Mouse (Mus musculus): ENCODE results near the gene Acads. TPM values are rescaled to one million over a fixed set of nuclear protein-coding genes. Genes with fewer than 3 reads are reported as not detected.
A peak's percentile ranks its signal among the peaks of the same experiment; 100 is the strongest.
"Not testable (repeated sequence)": the region's sequence is repeated elsewhere in the genome, so short reads cannot be mapped to it uniquely, and the experiment has no call there.

Acads gene
- polyA plus RNA-seq, 1 experiment = 119 TPM

- 91% methylated on average over 22 of the region's 22 CpGs for WGBS
- DNase-seq (ENCODE audit: low read depth, low spot score) = no peak
These were observed 8.5 kb upstream of the Acads start for GRCm38 (mm10) chr5:115127421-115128179.

GRCm38 (mm10) chr5:115126578-115127312 is 7.6 kb upstream of the Acads start:
- 93% methylated on average over 28 of the region's 28 CpGs for WGBS
- DNase-seq (ENCODE audit: low read depth, low spot score) = no peak

- 25% methylated on average over 24 of the region's 24 CpGs for WGBS
These were observed 6.2 kb upstream of the Acads start for GRCm38 (mm10) chr5:115125211-115125871.

GRCm38 (mm10) chr5:115124690-115125089 is 5.5 kb upstream of the Acads start:
- DNase-seq (ENCODE audit: low read depth, low spot score) = no peak
- WGBS = 92% methylated on average over 6 of the region's 6 CpGs

More at GRCm38 (mm10) chr5:115125211-115125871, 6.2 kb upstream of the Acads start:
- no peak for DNase-seq (ENCODE audit: low read depth, low spot score)

DNA sequence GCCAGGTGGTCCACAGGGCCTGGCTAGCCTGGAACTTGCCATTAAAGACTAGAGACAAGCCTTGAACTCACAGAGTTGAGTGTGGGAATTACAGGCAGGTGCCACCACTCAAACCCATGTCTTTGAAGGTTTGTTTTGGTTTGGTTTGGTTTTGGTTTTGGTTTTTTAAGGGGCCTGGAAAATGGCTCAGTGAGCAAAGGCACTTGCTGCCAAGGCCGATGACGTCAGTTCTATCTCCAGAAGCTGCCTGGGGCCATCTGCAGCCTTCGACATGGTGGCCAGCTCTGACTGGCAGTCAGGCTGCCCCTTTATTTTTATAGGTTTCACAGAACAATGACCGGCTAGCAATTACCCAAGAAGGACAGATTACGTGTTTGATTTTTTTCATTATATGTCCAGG is 1.8 kb upstream of the Acads start:
- 79% methylated on average over 5 of the region's 5 CpGs for WGBS
- DNase-seq (ENCODE audit: low read depth, low spot score) = no peak

- 76% methylated on average over 13 of the region's 13 CpGs for WGBS
- DNase-seq (ENCODE audit: low read depth, low spot score) = no peak
These were observed 1.7 kb downstream of the Acads start for GRCm38 (mm10) chr5:115117467-115117866.

GRCm38 (mm10) chr5:115116426-115116825 is 2.7 kb downstream of the Acads start:
- no peak for DNase-seq (ENCODE audit: low read depth, low spot score)
- 90% methylated on average over 3 of the region's 3 CpGs for WGBS

GRCm38 (mm10) chr5:115114501-115114900 is 4.6 kb downstream of the Acads start:
- DNase-seq (ENCODE audit: low read depth, low spot score) = peak; percentile 68
- WGBS = 55% methylated on average over 8 of the region's 8 CpGs

- WGBS = 97% methylated on average over 12 of the region's 12 CpGs
These were observed 5.9 kb downstream of the Acads start for GRCm38 (mm10) chr5:115113244-115113643.

DNA sequence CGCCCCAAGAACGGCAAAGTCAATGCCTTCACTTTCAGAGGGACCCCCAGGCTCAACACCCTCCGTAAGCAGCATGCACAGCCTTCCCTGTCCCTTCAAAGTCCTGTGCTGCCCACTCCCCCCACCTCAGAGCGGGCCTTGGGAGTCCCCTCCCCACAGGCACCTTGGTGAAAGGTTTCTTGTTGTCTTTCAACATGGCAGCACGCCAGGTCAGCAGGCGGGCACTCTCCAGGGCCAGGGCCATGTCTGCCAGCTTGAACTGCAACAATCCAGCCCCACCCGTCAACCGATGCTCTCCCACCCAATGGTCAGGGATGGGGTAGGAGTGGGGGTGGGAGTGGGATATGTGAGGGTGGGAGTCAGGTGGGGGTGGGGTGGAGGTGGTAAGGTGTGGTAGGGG is 8.0 kb downstream of the Acads start:
- DNase-seq (ENCODE audit: low read depth, low spot score) = no peak
- 71% methylated on average over 8 of the region's 8 CpGs for WGBS

More at GRCm38 (mm10) chr5:115113244-115113643, 5.9 kb downstream of the Acads start:
- DNase-seq (ENCODE audit: low read depth, low spot score) = no peak

DNA sequence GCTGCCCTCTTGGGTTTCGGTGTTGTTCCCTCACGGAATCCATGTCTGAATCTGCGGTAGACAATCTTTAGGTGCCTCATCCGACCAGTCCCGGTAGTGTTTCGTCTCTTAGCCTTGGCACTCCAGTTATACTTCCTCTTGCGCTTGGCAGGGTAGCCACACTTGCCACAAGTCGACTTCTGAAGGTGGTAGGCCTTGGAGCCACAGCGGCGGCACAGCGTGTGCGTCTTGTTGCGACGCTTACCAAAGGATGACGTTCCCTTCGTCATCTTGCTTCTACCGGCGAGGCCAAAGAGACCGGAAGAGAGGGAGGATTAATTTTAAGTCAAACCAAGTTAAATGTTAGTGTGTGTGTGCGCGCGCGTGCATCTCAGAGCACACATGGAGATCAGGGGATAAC is 15.9 kb downstream of the Acads start:
- WGBS = 95% methylated on average over 23 of the region's 23 CpGs
- DNase-seq (ENCODE audit: low read depth, low spot score) = not testable (repeated sequence)

DNA sequence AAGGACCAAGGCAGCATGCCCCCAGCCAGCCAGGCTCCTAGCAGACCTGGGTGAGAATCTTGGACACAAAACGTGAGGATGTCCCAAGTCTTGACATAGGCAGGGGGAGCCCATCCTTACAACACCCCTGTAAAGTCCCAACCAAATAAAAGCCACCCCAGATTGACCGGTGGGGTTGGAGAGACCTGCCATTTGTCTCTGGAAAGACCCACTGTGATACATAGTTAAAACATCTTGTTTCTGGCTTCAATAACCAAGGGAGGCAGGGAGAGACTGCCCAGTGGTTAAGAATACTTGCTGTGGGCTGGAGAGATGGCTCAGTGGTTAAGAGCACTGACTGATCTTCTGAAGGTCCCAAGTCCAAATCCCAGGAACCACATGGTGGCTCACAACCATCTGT is 16.9 kb downstream of the Acads start:
- DNase-seq (ENCODE audit: low read depth, low spot score) = no peak
- WGBS = 80% methylated on average over 2 of the region's 2 CpGs

DNA sequence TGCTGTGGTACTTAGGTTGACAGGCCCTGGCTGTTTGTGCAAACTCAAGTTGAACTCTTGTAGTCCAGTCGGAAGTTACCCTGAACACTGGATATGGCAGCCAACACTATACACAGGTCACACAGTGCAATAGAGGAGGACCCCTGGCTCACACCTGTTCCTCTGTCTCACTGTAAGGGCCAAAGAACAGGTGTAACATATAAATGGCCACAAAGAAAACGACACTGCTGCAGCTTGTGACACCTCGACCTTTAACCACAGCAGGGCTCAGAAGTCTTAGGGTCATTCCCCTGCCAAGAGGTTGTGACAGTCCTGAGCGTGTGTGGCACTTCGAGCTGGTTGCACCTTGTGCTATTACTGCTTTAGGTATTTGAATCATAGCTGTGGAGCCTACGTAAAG is 18.7 kb downstream of the Acads start:
- no peak for DNase-seq (ENCODE audit: low read depth, low spot score)
- WGBS = 46% methylated on average over 6 of the region's 6 CpGs

DNA sequence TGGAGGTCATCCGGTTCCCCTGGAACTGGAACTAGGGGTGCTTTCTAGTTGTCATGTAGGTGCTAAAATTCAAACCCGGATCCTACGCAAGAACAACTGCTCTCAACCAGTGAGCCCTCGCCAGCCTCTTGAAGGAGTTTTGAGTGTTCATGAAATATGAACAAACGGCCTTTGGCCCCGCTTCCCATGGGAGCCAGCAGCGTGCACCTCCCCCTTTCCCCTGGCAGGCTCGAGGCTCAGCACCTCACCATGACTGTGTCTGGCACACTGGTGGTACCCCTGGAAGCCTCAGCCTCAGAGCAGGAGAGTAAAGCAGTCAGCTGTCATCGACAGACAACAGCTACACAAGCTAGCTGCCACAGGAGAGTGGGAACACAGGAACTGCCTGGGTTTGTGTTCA is 19.2 kb downstream of the Acads start:
- 70% methylated on average over 9 of the region's 9 CpGs for WGBS
- no peak for DNase-seq (ENCODE audit: low read depth, low spot score)

DNA sequence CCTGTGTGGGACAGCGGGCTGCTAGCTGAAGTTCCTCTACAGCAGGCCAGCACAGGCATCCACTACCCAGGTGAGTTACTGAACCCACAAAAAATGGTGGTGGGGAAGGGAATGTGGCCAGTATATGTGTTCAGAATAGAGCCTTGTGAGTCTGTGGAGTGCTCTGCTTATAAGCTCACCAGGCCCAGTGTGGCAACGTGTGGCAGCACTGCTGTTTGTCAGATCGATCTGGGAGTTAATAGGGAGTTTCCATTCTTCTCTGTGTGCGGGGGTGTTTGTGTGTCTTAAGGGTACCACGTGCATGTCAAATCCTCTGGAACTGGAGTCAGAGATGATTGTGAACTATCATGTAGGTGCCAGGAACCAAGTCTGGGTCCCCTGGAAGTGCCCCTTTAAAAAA is 19.6 kb downstream of the Acads start:
- 68% methylated on average over 5 of the region's 5 CpGs for WGBS

DNA sequence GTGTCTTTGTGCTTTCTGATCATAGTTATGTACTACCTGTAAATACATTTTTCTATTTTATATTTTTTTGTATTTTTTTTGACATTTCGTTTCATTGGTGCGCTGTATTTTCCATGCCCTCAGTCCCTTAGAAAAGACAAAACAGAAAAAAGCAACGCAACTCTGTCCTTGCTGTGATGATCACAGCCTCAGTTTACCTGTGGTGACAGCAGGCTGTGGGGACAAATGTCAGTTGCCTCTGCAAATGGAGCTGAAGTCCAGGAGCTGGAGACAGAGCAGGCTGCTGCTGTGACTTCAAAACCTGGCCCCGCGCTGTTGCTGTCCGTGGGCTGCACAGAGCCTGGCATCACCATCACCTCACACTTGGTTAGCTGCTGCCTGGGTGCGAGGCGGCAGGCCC is 21.0 kb downstream of the Acads start, which contains the start of gene Gm10401:
TSS of gene Gm10401 (minus strand) at position 101 of the 400 bp plus-strand sequence.
- WGBS = 98% methylated on average over 8 of the region's 8 CpGs
- no peak for DNase-seq (ENCODE audit: low read depth, low spot score)

More for the DNA sequence above, 19.6 kb downstream of the Acads start:
- no peak for DNase-seq (ENCODE audit: low read depth, low spot score)

GRCm38 (mm10) chr5:115091776-115092175 is 27.4 kb downstream of the Acads start:
- DNase-seq (ENCODE audit: low read depth, low spot score) = no peak
- WGBS = 88% methylated on average over 6 of the region's 6 CpGs

DNA sequence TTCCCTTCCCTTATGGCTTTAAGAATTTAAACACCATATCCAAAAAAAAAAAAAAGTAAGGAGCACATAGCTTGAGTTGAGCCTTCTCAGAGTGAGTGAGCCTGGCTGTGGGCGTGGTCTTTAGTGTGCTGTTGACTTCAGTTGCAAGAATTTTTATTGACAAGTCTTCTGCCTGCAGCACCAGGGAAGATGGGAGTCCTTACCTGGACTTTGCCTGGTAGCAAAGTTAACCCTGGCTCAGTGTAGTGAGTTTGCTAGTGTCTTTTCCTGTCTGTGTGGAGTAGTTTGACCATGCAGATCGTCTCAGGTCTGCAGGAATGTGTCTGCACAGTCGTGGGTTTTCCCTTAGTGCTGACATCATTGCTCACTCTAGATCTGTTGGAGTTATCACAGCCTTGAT is 28.1 kb downstream of the Acads start:
- 18% methylated on average over 3 of the region's 3 CpGs for WGBS

GRCm38 (mm10) chr5:115089592-115090268 is 29.4 kb downstream of the Acads start:
- 45% methylated on average over 5 of the region's 5 CpGs for WGBS
- DNase-seq (ENCODE audit: low read depth, low spot score) = peak; percentile 82

More for the DNA sequence above, 28.1 kb downstream of the Acads start:
- DNase-seq (ENCODE audit: low read depth, low spot score) = peak; percentile 57

GRCm38 (mm10) chr5:115085675-115086074 is 33.5 kb downstream of the Acads start:
- WGBS = 98% methylated on average over 2 of the region's 2 CpGs
- no peak for DNase-seq (ENCODE audit: low read depth, low spot score)
